Mouse (Mus musculus): ENCODE data around the gene Evpl.
A peak's percentile ranks its signal among the peaks of the same experiment; 100 is the strongest.

Gene Evpl

DNA sequence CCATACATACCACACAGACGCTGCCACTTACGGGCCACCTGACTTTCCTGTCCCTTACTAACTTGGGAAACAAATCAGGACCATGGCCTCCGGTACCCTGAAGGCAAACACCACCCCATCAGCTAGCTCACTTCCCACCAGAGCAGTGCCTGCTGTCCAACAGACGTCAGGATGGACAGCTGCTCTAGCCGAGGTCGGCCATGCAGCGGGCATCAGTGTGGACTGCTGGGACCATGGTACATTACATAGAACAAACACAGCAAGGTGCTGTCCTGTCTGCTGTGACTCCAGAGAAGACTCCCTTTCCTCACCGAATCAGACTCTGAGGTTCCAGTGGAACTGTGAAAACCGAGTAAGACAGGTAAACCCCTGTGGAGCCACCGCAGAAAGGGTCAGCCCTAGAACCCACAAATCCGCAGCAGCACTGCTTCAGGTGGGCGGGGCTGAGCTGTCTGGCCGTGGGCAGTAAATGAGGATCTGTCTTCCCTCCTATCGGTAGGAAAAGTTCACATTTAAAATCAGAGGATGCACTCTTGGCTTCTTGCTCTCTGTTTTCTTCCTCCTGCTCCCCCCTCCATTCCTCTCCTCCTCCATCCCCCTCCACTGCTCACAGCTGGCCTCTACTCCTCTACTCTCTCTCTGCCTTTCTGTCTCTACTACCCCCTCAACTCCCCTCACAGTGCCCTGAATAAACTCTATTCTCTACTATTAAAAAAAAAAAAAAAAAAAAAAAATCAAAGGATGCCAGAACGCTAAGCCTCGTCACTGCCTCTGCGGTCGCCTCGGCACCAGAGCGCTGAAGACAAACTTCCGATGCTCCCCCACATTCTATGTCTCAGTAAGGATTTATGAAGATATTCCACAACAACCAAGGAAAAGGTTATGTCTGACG is 17.5 kb upstream of the Evpl start:
- DNase-seq (ENCODE audit: low read depth, low spot score), result no peak

DNA sequence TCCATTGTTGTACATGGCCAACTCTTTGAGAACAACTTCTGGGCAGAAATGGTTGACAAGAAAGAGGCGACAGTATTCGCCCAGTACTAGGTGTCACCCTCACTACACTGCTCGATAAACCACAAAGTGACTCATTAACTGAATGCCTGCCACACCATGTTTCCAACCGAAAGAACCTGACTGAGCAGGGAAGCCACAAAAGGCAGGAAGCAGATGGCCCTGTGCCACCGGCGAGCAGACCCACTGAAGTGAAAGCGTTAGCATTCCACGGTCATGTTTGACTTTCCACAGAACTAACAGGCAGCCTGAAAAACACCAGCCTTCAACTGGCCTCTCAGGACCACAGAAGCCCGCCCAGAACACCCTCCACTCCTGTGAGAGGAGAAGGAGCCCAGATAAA is 16.8 kb upstream of the Evpl start:
- no peak for DNase-seq (ENCODE audit: low read depth, low spot score)

DNA sequence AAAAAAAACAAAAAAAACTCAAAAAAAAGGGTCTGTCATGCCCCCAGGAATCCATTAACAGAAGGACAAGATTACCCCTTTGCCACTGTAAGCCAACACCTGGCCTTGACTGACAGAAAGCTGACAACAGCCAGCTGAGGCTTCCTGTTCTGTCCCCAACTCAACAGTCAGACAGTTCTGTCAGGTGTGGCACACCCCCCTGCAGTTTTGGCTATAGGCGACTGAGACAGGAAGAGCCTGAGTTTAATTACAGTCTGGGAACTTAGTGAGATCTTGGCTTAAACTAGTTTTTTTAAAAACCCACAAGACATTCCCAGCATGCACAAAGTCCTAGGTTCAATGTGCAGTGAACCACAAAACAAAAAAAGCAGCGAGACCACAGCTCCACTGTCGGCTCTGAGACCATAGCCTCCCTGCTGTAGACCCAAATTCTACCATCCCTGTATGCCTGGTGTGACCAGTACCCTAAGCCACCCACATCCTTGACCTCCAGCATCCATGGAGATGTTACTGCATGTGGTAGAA is 15.3 kb upstream of the Evpl start:
- DNase-seq (ENCODE audit: low read depth, low spot score), result no peak

DNA sequence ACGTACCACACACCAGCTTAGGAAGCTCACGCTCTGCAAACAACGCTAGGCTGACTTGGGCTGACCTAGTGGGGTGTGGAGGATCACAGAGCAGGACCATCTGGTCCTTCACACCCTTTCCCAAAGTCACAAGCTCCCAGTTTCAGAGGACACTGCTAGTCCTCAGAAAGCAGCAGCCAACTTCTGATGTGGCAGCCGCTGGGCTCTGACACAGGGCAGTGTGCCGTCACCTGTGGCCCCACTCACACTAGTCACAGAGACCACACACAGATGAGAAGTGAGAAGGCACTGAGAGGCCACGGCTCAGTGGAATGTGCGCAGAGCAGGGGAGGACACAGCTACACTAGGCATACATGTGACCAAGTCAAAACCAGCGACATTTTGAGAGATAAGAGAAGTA is 13.0 kb upstream of the Evpl start:
- DNase-seq (ENCODE audit: low read depth, low spot score), result no peak

DNA sequence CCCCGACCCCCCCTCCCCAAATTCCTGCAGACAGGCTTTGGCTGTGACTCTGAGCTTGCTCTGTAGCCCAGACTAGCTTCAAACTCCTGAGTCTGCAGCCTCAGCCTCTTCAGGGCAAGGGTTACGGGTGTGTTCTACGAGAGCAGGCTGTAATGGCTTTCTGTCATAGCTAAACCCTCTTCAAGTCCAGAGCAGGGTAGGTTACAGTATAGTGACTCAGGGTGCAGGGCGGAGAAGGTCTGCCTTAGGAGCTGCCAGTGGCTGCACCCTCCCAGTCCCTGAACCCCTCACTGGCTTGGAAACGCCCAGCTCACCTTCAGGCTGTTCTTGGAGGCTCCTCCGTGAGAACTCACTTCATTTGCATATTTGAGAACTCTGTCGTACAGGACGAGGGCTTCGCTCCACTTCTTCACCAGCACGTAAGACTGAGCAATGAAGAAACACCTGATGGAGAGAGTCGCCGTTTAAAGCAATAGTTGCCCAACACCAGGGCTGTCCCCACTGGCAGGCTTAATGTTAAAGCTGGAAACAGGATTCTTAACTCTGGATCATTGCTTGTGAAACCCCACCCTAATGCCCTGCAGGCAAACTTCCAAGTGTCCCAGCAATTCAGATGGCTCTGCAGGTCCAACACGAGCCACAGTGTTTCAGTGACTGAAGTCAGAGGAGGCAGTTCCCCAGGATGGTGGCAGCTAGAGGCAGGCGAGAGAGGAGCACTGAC is 9.8 kb upstream of the Evpl start:
- DNase-seq (ENCODE audit: low read depth, low spot score), result no peak

DNA sequence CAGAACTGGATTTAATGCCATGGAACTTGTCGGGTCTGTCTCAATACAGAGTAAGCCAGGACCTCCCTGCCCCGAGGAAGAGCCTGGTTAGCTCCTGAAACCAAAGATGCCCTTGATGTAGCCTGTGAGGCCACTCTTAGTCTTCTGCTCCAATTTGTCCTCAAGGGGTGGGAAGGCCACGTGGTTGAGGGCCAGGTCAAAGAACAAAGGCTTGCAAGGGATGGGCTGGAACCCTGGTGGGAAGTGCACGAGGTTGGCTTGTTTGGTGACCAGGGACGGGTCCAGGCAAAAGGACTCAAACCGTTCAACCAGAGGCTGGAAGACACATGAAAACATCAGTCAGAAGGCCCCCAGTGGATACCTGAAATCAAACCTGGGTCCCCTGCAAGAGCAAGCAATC is 7.7 kb upstream of the Evpl start:
- no peak for DNase-seq (ENCODE audit: low read depth, low spot score)

DNA sequence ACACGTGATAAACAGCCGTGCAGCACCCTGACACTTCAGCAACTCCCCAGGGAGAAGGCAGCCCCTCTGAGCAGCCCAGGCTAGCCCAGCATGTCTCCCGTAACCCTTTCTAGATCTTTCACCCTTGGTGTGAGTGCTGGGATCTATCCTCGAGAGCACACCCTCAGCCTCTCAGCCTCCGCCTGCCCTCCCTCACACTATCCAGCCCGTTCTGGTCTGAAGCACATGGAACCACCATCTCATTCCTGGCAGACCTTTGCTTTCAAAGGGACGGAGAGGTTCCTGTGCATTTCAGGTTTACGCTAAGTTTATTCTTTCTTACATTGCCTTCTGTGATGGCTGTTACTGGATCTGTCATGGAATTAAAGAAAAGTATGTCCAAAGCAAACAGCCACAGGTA is 6.7 kb upstream of the Evpl start:
- DNase-seq (ENCODE audit: low read depth, low spot score), result no peak

DNA sequence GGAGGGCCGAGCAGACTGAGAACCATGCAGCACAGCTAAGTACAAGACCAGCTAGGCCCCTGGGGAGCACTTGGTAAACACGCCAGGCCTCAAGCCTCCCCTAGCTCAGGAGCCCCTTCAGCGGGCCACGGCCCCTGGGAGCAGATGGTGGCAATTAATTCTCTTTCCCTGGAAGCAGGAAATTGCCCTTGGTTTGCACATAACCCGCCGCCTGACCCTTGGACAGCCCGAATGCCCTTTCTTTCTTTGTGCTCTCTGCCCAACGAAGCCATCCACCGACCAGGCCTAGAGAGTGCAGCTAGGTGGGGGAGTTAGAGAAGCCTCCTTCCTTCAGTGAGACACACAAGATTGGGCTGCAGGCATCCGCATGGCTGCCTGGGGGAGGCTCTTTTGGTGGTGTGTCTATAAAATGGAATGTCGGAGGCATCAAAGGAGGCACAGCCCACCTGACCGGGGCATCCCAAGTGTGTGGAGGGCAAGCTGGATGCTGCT is 3.9 kb upstream of the Evpl start:
- DNase-seq (ENCODE audit: low read depth, low spot score), result no peak

DNA sequence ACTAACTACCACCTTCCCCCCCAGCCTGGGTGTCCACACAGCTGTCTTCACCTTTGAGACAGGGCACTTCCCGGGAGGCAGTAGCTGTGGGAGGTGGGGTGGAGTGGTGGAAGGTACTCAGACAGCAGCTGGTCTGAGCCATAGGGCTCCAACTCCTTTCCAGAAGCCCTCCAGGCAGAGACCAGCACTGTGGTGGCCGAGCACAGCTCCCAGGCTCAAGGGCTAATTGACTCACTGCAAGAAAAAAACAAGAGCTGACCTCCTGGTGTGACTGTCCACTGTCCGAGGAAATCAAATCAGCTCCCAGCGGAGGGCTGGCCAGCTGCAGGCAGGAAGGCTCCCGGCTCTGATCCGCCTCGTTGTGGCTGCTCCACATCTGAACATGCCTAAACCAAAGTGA is 1.9 kb upstream of the Evpl start:
- no peak for DNase-seq (ENCODE audit: low read depth, low spot score)

DNA sequence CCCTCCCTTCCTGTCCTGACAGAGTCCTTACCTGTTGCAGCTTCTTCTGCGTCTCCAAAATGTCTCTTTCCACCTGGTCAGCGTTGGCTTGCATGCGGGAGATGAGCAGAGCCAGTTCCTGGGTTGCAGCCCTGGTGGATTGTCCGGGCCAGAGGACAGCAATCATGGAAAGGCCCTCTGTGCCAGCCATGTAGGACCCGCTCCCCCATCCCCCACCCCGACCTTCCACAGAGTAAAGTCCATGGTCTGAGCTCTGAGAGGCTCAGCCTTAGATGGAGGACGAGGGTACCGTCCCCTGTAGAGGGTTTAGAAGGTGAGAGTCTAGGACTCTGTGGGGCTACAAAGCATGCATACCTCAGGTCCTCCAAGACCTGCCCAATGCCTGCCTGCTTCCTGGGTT is 3.0 kb downstream of the Evpl start:
- DNase-seq (ENCODE audit: low read depth, low spot score), result no peak

DNA sequence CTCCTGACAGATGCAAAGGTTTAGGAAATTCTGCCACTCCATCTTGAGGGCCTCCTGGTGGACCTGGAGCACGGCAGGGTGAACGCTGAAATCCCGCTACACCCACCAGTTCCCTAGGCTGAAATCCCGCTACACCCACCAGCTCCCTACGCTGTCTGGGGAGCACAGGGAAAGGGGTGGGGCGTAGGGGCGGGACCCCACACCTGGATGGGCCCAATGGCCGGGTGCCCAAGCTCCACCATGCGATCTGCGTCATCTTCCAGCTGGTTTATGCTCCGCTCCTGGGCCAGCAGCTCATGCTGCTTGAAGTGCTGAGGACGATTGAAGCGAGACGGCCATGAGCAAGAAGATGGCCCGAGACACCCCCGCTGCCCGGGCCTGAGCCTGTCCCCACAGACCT is 5.5 kb downstream of the Evpl start:
- no peak for DNase-seq (ENCODE audit: low read depth, low spot score)

DNA sequence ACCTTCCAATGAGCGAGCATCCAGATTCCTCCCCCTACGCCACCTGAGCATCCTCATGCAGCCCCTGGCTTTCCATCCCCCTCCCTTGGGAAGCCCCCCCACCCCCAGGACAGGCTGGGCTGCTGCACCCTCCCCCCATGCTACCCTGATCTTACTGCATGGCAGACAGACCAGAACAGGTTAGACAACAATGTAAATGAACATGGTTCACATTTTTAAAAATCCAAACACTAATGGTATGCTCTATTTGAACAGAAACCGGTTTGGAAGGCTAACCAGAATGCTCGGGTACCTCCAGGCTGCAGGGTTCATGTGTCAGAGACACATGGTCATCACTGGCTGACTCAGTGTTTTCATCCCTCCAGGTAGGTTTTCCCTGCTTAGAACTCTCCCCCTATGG is 9.2 kb downstream of the Evpl start:
- DNase-seq (ENCODE audit: low read depth, low spot score), result no peak

DNA sequence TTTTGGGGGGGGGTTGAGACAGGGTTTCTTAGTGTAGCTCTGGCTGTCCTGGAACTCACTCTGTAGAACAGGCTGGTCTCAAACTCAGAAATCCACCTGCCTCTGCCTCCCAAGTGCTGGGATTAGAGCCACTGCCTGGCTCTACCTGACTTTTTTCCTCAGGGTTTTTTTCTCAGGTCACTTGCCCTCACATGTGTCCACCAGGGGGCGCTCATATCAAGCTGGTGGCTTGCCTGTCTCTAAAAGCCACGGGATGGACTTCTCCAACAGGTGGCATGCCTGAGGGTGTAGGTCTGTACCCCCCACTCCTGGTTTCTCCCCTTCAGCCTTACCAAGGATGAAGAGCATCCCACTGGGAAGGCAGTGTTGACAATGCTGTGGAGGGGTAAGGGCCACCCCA is 11.5 kb downstream of the Evpl start:
- DNase-seq (ENCODE audit: low read depth, low spot score), result peak; percentile 80

DNA sequence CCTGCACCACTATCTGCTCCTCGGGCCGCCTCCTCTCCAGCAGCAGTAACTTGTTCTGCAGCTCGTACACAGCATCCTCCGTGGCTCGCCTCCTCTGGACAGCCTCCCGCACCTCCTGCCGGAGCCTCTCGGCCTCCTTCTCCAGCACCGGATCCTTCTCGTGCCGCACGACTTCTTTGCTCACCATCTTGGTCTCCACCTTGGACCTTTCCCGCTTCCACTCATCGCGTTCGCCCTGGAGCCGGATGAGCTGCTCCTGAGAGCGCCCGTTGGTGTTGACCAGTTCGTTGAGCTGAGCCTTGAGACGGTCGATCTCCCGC is 15.2 kb downstream of the Evpl start:
- no peak for DNase-seq (ENCODE audit: low read depth, low spot score)

DNA sequence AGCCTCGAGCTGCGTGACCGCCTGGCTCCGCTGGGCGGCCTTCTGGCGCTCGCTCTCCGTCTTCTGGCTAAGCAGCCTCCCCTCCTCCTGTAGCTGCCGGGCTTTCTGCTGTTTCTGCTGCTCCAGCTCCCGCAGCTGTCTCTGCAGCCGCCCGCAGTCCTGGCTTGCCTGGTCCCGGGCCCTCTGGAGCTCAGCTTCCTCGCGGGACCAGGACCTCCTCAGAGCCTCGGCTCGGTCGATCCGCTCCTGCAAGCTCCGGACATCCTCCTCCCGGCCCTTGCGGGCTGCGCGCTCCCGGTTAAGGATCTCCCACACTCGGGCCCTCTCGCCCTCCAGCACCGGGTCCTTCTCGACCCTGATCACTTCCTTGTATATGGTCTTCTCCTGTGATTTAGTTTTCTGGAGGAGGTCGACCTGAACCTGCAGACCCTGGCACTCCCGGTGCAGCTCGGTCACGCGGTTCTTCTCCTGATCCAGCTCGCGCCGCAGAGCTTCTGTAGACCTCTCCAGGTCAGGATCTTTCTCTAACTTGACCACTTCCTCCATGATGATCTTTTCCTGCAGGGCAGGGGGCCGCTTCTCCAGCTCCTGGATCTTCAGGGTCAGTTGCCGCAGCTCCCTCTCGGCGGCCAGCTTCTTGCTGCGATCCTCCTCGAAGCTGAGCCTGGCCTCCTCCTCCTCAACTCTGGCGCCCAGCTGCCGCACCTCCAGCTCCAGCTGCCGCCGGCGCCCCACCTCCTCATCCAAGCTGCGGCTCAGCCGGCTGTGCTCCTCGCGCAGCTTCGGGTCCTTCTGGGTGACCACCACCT is 15.7 kb downstream of the Evpl start:
- DNase-seq (ENCODE audit: low read depth, low spot score), result no peak

DNA sequence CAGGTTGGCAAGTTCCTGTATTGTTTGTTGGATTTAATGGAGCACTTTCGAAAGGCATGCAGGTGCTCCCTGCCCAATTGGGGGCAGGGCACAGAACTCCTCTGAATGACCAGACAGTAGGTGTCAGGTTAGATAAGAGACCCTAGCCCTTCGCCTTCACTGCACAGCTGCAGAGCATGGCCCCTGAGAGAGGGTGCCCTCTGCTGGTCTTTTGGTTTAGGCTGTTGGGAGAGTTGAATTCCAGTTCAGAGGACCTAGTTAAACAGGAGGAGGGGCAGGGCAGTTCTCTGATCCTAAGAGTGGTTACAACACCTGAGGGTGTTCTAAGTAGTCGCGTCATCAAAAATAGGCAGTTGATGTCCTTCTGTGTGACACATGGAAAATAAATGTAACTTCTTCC is 18.0 kb downstream of the Evpl start:
- peak; percentile 55 for DNase-seq (ENCODE audit: low read depth, low spot score)

DNA sequence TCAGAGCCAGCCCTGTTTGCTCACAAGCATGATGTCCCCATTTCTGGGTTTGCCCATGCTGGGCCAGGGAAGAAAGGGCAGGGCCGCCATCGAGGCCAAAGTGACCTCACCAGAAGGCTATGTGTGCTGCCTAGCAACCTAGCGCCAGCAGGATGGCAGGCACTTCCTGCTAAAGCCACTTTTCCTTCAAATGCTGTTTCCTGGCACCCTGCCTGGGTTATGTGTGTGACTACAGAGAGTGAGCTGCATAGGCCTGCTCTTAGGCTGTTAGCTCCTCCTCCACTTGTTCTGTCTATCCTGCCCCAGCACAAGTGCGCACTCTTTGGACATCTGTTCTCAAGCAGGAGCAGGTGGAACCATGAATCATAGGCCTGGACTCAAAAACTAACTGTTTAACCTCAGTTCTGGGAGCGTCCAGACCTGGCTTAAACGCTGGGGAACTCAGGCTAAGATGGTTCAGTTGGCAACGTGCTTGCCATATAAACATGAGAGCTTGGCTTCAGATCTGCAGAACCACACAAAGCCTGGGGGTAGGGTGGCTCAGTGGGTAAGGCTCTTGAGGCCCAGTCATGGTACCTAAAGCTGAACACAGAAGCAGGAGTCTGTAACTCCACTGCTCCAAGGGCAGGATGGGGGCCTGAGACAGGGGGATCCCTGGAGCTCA is 19.0 kb downstream of the Evpl start:
- DNase-seq (ENCODE audit: low read depth, low spot score), result no peak

DNA sequence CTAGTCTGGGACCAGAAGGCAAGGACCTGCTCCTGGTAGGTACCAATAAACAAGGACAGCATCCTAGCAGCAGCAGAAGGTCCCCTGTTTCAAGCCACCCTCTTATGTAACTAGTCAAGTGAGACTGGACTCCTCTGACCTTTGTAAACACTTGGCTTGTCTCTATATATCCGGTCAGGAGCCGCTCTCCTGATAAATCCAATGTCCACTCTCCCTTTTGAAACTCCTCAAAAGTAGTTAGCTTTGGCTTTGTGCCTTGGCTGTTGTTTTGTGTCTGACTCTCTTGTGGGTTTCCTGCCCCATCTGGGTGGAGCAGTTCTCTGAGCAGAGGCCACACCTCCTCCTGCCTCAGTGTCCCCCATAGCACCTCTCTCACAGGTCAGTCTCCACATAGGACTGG is 19.6 kb downstream of the Evpl start:
- no peak for DNase-seq (ENCODE audit: low read depth, low spot score)

DNA sequence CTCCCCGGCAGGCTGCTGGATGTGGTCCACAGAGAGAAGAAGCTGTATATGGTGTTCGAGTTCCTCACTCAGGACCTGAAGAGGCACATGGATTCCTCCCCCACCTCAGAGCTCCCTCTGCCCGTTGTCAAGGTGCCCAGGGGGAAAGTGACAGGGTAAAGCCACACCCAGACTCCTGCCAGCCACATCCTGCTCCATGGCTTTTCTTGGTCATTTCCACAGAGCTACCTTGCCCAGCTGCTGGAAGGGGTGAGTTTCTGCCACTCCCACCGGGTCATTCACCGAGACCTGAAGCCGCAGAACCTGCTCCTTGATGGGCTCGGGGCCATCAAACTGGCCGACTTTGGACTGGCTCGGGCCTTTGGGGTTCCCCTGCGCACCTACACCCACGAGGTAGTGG is 21.3 kb downstream of the Evpl start:
- DNase-seq (ENCODE audit: low read depth, low spot score), result no peak

DNA sequence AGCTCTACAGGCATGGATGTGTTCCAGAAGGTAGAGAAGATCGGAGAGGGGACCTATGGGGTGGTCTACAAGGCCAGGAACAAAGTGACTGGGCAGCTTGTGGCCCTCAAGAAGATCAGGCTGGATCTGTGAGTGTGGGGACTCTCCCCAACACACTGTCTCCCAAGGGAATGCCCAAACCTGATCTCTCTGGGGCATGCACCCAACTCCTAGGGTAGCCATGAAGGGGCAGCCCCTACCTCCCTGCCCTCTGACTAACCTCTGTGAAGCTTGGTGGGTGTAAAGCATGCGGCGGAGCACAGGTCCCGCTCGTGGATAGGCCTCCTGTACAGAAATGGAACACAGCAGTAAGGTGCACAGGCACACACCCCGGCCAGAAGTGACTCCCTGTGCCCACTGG is 21.9 kb downstream of the Evpl start:
- no peak for DNase-seq (ENCODE audit: low read depth, low spot score)

DNA sequence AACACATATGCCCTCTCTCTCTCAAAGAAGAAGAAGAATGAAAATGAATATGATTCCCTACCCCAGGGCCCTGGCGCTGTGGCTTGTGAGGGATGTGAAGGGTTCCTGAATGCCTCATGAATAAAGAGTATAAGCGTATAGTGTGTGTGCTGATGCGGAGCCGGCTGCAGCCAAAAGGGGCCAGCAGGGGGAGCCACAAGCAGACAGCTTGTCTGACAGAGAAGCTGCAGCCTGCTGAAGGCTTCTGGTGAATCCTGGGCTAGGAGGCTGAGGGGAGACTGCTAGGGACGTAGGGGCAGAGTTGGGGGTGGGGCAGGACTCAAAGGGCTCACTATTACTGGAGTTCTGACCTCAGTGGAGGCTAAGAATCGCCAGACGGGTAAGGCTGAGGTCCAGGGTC is 22.7 kb downstream of the Evpl start:
- peak; percentile 57 for DNase-seq (ENCODE audit: low read depth, low spot score)

Measured in A20 (cell line).